Mouse (Mus musculus) neural tube, embryonic 15.5 days (tissue): ENCODE data around the gene Gfra1. TPM values are rescaled to one million over a fixed set of nuclear protein-coding genes. Genes with fewer than 3 reads are reported as not detected.

Experiments used
- ATAC-seq: fragments of 200-750 bp; cut with Nextera tagmentation; 2 replicates; pipeline ENCODE4 v1.8.0; 2017; ENCODE audit warnings: mild to moderate bottlenecking, moderate TSS enrichment, moderate library complexity; ENCODE audit not compliant: low FRiP score
- H3K27ac ChIP-seq: fragments of 300-500 bp; sonication (generic); replicated peaks from 2 replicates; pipeline ENCODE4 v1.5.1; 2015; ENCODE audit warnings: mild to moderate bottlenecking, inconsistent platforms
- H3K27me3 ChIP-seq: fragments of 300-500 bp; sonication (generic); replicated peaks from 2 replicates; pipeline ENCODE4 v1.6.1; 2015; ENCODE audit warnings: inconsistent platforms
- H3K36me3 ChIP-seq: fragments of 300-500 bp; sonication (generic); 2 replicates; pipeline ENCODE4 v1.6.1; 2015; ENCODE audit warnings: inconsistent platforms
- H3K4me1 ChIP-seq: fragments of 300-500 bp; sonication (generic); 2 replicates; pipeline ENCODE4 v1.6.1; 2015; ENCODE audit warnings: inconsistent platforms
- H3K4me2 ChIP-seq: fragments of 300-500 bp; sonication (generic); 2 replicates; pipeline ENCODE4 v1.6.1; 2015; ENCODE audit warnings: inconsistent platforms, mild to moderate bottlenecking, moderate library complexity
- H3K4me3 ChIP-seq: fragments of 300-500 bp; sonication (generic); replicated peaks from 2 replicates; pipeline ENCODE4 v1.5.1; 2015; ENCODE audit warnings: mild to moderate bottlenecking, inconsistent platforms
- H3K9ac ChIP-seq: fragments of 300-500 bp; sonication (generic); replicated peaks from 2 replicates; pipeline ENCODE4 v1.6.1; 2015; ENCODE audit warnings: mild to moderate bottlenecking, inconsistent platforms
- H3K9me3 ChIP-seq: fragments of 300-500 bp; sonication (generic); replicated peaks from 2 replicates; pipeline ENCODE4 v1.6.1; 2016; ENCODE audit warnings: inconsistent platforms
- WGBS: fragments of 180-500 bp; shearing (Covaris S2); methylation state at CpG from one replicate; pipeline ENCODE4 v1.1.7; 2015; ENCODE audit warnings: mixed read lengths; 5-methylcytosine and 5-hydroxymethylcytosine counted together
- polyA plus RNA-seq: library from polyadenylated mRNA; unstranded; fragments of >200 nt; fragmentation: Nextera tagmentation; extraction: Ambion mirVana; gene quantifications from 2 replicates; pipeline ENCODE4 v1.2.1, GENCODE M21; 2015

Gfra1 gene
- polyA plus RNA-seq, 1 experiment from 2014 or later: 65.1 TPM

DNA sequence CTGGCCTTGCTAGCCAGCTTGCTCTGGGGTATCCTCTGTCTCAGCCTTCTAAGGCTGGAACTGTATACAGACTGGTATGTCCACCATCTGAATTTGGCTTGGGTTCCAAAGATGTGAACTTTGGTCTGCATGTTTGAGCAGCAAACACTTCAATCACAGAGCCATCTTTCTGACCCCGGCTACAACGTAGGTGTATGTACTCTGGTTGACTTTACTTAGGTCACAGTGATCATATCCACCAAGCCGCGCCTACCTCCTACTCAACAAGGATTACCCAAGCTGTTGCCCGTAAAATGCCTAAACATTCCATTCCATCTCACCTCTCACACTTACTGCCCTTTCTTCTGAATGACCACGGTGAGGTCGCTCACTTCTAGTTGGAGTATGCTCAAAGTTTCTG is 14.5 kb downstream of the Gfra1 start:
- no peak overlapping the region for H3K9ac ChIP-seq
- WGBS: 94% methylated on average over 7 of the region's 7 CpGs
- no peaks in the 10 kb centered on the region for H3K36me3 ChIP-seq
- no peak overlapping the region for H3K4me2 ChIP-seq
- no peak overlapping the region for H3K27ac ChIP-seq
- H3K27me3 ChIP-seq: no peaks in the 10 kb centered on the region
- no peak overlapping the region for H3K4me3 ChIP-seq
- ATAC-seq: no peak
- H3K4me1 ChIP-seq: peaks cover 52% of the 10 kb centered on the region
- no peaks in the 10 kb centered on the region for H3K9me3 ChIP-seq

DNA sequence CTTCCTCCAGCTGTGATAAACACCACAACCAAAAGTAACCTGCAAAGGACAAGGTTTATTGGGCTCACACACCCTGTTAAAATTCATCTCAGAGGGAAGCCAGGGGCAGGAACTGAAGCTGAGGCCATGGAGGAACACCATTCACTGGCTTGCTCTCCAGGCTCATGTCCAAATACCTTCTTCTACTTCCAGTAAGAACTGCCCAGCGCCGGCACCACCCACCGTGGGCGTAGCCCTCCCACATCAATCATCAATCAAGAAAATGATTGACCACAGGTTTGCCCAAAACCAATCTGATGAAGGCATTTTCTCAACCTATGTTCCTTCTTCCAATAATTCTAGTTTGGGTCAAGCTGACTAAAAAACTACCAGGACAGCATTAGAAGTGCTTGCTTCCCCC is 16.9 kb downstream of the Gfra1 start:
- WGBS: 83% methylated on average over 4 of the region's 4 CpGs
- Histone ChIP-seq H3K9me3 (no peaks in the 10 kb centered on the region), H3K4me3 (no peak overlapping the region), H3K36me3 (no peaks in the 10 kb centered on the region), H3K4me2 (no peak overlapping the region), H3K27ac (no peak overlapping the region), H3K4me1 (peaks cover 53% of the 10 kb centered on the region), H3K9ac (no peak overlapping the region), H3K27me3 (no peaks in the 10 kb centered on the region)
- ATAC-seq: no peak

DNA sequence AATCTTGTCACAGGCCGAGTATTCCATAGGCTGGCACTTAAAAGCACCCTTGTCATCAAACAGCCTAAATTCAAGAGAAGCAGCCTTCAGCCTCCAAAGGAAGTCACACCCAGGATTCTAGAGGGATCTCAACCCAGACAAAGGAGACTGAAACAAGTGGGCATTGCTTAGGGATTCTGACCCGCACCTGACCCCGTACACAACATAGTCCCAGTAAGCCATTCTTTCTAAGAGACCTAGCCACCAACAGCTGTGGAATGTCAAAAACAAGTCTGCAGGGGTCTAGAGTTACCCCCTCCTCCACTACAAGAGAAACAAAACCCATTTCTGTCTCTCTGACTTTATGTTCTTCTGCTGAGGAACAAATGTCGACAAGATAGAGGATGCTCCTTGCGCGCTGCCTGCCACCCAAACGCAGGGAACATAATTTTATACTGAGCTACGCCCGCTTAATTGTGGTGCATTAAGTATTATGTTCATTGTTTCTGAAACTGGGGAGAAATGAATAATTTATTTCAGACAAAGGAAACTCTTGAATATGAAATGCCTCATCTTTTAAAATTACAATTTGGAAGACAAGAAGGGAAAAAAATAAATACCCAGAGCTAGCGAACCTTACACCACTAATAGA is 18.2 kb downstream of the Gfra1 start:
- no peaks in the 10 kb centered on the region for H3K27me3 ChIP-seq
- H3K36me3 ChIP-seq: no peaks in the 10 kb centered on the region
- H3K9ac ChIP-seq: no peak overlapping the region
- 33% methylated on average over 10 of the region's 10 CpGs for WGBS
- H3K4me3 ChIP-seq: no peak overlapping the region
- peaks cover 43% of the 10 kb centered on the region for H3K4me1 ChIP-seq
- H3K9me3 ChIP-seq: no peaks in the 10 kb centered on the region
- H3K27ac ChIP-seq: 0 out of 2 replicates have a peak overlapping the region, but pooled peaks have one; percentile 7
- no peak overlapping the region for H3K4me2 ChIP-seq
- ATAC-seq: no peak

DNA sequence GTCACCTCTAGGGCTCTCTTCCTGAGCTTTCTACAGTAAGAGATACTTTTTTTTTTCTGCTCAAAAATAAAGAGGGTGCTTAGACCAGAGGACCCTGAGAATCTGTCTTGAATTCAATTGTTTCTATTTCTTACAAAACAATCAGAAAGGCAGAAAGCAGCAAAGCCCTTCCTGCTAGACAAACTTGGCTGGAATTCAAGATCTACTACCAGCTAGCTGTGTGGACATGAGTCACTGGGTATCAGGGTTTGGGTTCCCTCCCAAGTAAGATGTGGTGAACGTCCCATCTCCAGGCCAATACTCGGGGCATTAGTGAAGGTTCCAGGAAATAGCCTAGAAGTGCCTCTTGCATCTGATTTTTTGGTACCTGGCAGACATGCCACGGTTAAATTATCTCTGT is 18.8 kb downstream of the Gfra1 start:
- Histone ChIP-seq H3K27ac (no peak overlapping the region), H3K9me3 (no peaks in the 10 kb centered on the region), H3K36me3 (no peaks in the 10 kb centered on the region), H3K4me1 (peaks cover 38% of the 10 kb centered on the region), H3K4me2 (no peak overlapping the region), H3K4me3 (no peak overlapping the region), H3K9ac (no peak overlapping the region), H3K27me3 (no peaks in the 10 kb centered on the region)
- 72% methylated on average over 3 of the region's 3 CpGs for WGBS
- ATAC-seq: no peak

DNA sequence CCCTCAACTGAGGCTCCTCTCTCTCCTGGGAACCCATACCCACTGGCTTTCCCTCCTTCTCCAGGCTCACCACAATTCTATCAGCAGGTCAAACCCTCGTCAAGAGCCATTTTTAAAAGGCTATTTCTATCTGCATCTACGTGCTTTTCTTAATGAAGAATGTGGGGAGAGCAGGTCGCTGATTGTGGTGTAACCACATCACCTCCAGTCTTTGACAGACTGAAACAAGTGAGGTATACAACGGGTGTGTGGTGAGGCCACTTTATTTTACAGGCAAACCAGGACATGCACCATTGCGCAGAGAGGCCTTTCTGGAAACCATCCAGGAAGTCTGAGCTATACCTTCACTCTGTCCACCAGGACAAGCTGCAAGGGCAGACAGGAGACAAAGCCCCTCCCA is 19.8 kb downstream of the Gfra1 start:
- H3K4me3 ChIP-seq: no peak overlapping the region
- ATAC-seq: no peak
- no peaks in the 10 kb centered on the region for H3K27me3 ChIP-seq
- no peak overlapping the region for H3K9ac ChIP-seq
- WGBS: 77% methylated on average over 5 of the region's 5 CpGs
- H3K9me3 ChIP-seq: no peaks in the 10 kb centered on the region
- peaks cover 38% of the 10 kb centered on the region for H3K4me1 ChIP-seq
- no peaks in the 10 kb centered on the region for H3K36me3 ChIP-seq
- no peak overlapping the region for H3K4me2 ChIP-seq
- H3K27ac ChIP-seq: no peak overlapping the region

DNA sequence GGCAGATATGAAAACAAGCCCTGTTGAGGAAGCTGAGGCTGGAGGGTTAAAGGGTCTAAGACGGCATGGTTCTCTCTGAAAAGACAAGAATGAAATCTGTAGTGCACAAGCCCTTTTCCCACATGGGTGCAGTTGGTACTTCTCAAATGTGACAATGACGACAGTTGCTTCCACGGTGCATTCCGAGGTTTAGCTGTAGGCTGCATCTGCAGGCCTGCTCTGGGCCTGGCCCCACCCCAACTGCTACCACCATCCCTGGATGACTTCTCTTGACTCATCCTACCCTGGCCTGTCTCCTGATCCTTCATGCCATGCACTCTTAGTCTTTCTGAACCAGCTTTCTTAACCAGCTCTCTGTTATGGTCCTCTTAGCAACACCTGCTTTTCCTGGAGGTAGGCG is 22.9 kb downstream of the Gfra1 start:
- no peaks in the 10 kb centered on the region for H3K27me3 ChIP-seq
- 86% methylated on average over 5 of the region's 5 CpGs for WGBS
- peaks cover 18% of the 10 kb centered on the region for H3K4me1 ChIP-seq
- H3K36me3 ChIP-seq: no peaks in the 10 kb centered on the region
- H3K9me3 ChIP-seq: no peaks in the 10 kb centered on the region
- ATAC-seq: no peak
- no peak overlapping the region for H3K4me3 ChIP-seq
- no peak overlapping the region for H3K27ac ChIP-seq
- no peak overlapping the region for H3K9ac ChIP-seq
- H3K4me2 ChIP-seq: no peak overlapping the region

DNA sequence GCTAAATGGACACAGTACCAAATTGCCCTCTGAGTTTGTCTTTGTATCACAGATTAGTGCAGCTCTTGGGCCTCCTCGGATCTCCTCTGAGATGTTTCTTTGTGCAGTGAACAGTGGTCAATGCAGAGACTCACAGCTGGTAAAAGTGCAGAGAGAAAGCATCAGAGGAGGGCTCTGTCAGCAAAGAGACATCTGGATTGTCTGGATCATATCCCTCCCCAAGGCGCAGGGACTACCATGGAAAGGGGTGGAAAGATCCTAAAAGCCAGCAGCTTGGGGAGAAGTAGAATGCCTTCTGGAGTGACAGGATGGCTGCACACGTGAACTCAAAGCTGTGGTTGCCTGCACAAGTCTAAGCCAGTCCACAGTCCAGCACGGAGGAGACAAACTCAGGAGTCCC is 27.2 kb downstream of the Gfra1 start:
- Histone ChIP-seq H3K36me3 (no peaks in the 10 kb centered on the region), H3K4me2 (no peak overlapping the region), H3K9ac (no peak overlapping the region), H3K4me1 (no peaks in the 10 kb centered on the region), H3K4me3 (no peak overlapping the region), H3K27ac (no peak overlapping the region), H3K9me3 (no peaks in the 10 kb centered on the region), H3K27me3 (no peaks in the 10 kb centered on the region)
- 94% methylated on average over 4 of the region's 4 CpGs for WGBS
- ATAC-seq: no peak

DNA sequence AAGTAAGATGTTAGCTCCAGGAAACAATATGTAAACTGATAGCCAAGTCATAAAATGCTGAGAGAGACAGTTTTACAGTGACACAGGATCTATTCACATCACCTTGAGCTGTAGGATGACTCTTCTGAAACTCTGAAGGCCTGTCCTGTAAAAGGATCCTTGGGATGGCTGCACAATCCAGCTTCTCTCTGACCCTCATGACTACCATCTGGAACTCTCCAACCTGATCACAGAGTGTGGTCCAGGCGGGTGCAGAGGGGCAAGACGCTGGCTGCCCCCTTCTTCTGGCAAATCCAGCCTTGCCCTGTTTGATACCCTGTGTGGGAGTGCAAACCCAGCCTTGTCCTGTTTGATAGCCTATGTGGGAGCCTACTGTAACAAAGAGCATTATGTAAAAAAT is 28.4 kb downstream of the Gfra1 start:
- Histone ChIP-seq H3K4me1 (no peaks in the 10 kb centered on the region), H3K27ac (no peak overlapping the region), H3K9ac (no peak overlapping the region), H3K4me2 (no peak overlapping the region), H3K27me3 (no peaks in the 10 kb centered on the region), H3K9me3 (no peaks in the 10 kb centered on the region), H3K36me3 (no peaks in the 10 kb centered on the region), H3K4me3 (no peak overlapping the region)
- WGBS: 86% methylated on average over 2 of the region's 2 CpGs
- no peak for ATAC-seq

DNA sequence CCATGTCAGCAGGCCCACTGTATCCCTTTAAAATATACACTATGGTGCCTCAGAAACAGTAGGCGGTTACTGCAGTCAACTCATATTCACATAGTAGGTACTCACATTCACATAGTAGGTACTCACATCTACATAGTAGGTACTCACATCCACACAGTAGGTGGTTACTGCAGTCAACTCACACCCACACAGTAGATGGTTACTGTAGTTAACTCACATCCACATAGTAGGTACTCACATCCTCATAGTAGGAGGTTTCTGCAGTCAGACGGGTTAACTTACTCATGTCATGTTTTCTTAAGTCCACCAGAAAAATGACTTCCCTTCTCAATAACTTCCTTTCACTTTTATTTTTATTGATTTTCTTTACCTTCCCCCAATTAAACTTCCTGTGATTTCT is 30.8 kb downstream of the Gfra1 start:
- no peak overlapping the region for H3K9ac ChIP-seq
- no peak overlapping the region for H3K4me3 ChIP-seq
- no peaks in the 10 kb centered on the region for H3K9me3 ChIP-seq
- H3K4me2 ChIP-seq: no peak overlapping the region
- 94% methylated on average over 2 of the region's 2 CpGs for WGBS
- H3K4me1 ChIP-seq: peaks cover 4% of the 10 kb centered on the region; the same call in 1 of the 2 replicates
- no peak for ATAC-seq
- H3K27me3 ChIP-seq: no peaks in the 10 kb centered on the region
- no peaks in the 10 kb centered on the region for H3K36me3 ChIP-seq
- no peak overlapping the region for H3K27ac ChIP-seq

DNA sequence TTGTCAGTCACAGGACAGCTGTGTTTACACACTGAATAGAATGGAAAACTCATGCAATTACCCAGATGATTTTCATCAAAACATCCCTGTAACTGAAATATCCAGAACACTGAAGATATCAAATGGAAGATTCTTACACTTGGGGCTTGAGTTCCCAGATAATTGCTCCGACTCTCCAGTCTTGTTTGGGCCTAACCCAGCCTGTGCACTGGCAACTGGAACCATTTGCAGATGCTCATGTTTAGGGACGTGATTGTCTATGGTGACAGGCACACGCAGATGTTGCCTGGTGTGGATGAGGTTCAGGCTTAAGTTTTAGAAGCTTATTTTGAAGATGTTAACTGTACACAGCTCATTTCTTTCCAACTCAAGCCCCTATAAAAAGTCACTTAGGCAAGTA is 31.5 kb downstream of the Gfra1 start:
- Histone ChIP-seq H3K9ac (no peak overlapping the region), H3K4me2 (no peak overlapping the region), H3K36me3 (no peaks in the 10 kb centered on the region), H3K27me3 (no peaks in the 10 kb centered on the region), H3K9me3 (no peaks in the 10 kb centered on the region), H3K27ac (no peak overlapping the region), H3K4me3 (no peak overlapping the region), H3K4me1 (peaks cover 10% of the 10 kb centered on the region; the same call in 1 of the 2 replicates)
- WGBS: 84% methylated on average over 3 of the region's 3 CpGs
- no peak for ATAC-seq

DNA sequence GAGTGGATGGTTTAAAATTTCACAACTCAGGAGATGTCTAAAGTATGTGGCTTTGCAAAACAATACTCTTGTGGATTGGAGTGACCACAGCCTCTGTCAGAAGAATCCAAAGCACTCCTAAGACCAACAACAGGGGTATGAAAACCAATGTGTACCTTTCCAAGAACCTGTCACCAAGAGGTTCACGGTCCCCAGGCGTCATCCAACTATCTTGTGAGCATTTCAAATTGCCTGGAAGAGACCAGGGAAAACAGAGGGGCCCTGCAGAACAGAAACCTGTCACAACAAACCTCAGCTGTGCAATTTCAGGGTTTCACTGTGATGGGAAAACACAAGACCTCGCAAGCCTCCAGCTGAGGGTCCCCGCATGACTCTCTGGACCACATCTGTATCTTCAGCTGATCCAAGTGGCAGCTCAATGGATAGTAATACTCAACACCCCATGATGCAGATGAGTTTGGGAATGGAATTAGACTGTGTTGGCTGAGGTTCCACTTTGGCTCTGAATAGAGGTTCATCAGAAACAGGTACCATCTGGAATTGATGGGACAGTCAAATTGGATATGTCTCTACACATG is 32.7 kb downstream of the Gfra1 start:
- H3K4me3 ChIP-seq: no peak overlapping the region
- H3K27ac ChIP-seq: no peak overlapping the region
- ATAC-seq: no peak
- no peaks in the 10 kb centered on the region for H3K27me3 ChIP-seq
- H3K9ac ChIP-seq: no peak overlapping the region
- H3K36me3 ChIP-seq: no peaks in the 10 kb centered on the region
- no peaks in the 10 kb centered on the region for H3K9me3 ChIP-seq
- peaks cover 10% of the 10 kb centered on the region; the same call in 1 of the 2 replicates for H3K4me1 ChIP-seq
- no peak overlapping the region for H3K4me2 ChIP-seq
- WGBS: 75% methylated on average over 4 of the region's 4 CpGs

DNA sequence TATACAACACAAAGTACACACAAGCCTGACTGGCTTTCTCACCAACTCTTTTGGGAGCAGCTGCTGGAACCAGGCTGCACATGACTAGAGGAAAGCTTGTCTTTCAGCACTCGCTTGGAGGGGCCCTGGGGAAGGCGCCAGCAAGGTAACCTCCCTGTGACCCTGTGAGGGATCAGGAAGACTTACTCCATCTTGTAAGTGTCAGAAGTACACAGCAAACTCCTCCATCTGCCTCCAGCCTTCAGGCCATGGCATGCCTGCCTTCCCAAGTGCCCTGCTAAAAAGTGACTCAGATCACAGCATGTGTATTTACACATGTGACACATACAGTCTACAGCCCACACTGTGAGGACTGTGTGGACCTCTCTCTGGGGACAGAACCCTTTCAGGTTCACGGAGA is 36.0 kb downstream of the Gfra1 start:
- Histone ChIP-seq H3K4me1 (peaks cover 10% of the 10 kb centered on the region; the same call in 1 of the 2 replicates), H3K9me3 (no peaks in the 10 kb centered on the region), H3K27me3 (no peaks in the 10 kb centered on the region), H3K4me3 (no peak overlapping the region), H3K9ac (no peak overlapping the region), H3K36me3 (no peaks in the 10 kb centered on the region), H3K27ac (no peak overlapping the region), H3K4me2 (no peak overlapping the region)
- 49% methylated on average over 3 of the region's 3 CpGs for WGBS
- ATAC-seq: no peak
